Mouse (Mus musculus) hindbrain, postnatal 0 days (tissue): ENCODE measurements at regions not wholly inside any gene's neighbourhood (a gene's known extent, or its start where the extent isn't known, plus 50 kb on each side); places are given as distances from the start of the nearest gene placed in this dataset.

ENCODE experiments used
- ATAC-seq: fragments of 200-750 bp; cut with Nextera tagmentation; 2 replicates; pipeline ENCODE4 v1.8.0; 2017; ENCODE audit warnings: mild to moderate bottlenecking, moderate TSS enrichment, moderate library complexity
- DNase-seq: peaks from one replicate; pipeline ENCODE4 v3.0.0-alpha.2; 2015; ENCODE audit warnings: low spot score
- H3K27ac ChIP-seq: fragments of 300-500 bp; sonication (generic); 2 replicates; pipeline ENCODE4 v1.5.1; 2014; ENCODE audit warnings: mild to moderate bottlenecking
- H3K27me3 ChIP-seq: fragments of 300-500 bp; sonication (generic); 2 replicates; pipeline ENCODE4 v1.6.1; 2014; ENCODE audit warnings: low read length, mixed read lengths; ENCODE audit not compliant: insufficient read depth
- H3K36me3 ChIP-seq: fragments of 300-500 bp; sonication (generic); 2 replicates; pipeline ENCODE4 v1.6.1; 2014; ENCODE audit warnings: low read length, mixed read lengths; ENCODE audit not compliant: insufficient read depth
- H3K4me1 ChIP-seq: fragments of 300-500 bp; sonication (generic); 2 replicates; pipeline ENCODE4 v1.6.1; 2014; ENCODE audit warnings: antibody characterized with exemption, low read length, mixed read lengths; ENCODE audit not compliant: insufficient read depth
- H3K4me2 ChIP-seq: fragments of 300-500 bp; sonication (generic); 2 replicates; pipeline ENCODE4 v1.6.1; 2014; ENCODE audit warnings: low read depth, mild to moderate bottlenecking, low read length, moderate library complexity, mixed read lengths
- H3K4me3 ChIP-seq: fragments of 300-500 bp; sonication (generic); 2 replicates; pipeline ENCODE4 v1.5.1; 2014; ENCODE audit warnings: low read length
- H3K9ac ChIP-seq: fragments of 300-500 bp; sonication (generic); replicated peaks from 2 replicates; pipeline ENCODE4 v1.6.1; 2014; ENCODE audit warnings: mild to moderate bottlenecking, low read length, moderate library complexity, mixed read lengths
- H3K9me3 ChIP-seq: fragments of 300-500 bp; sonication (generic); 2 replicates; pipeline ENCODE4 v1.6.1; 2016; ENCODE audit warnings: low read length, mixed read lengths
- CTCF ChIP-seq: IDR thresholded peaks from 2 replicates; pipeline ENCODE4 v1.5.1; 2016; ENCODE audit warnings: antibody characterized with exemption, control low read depth, low read depth
- WGBS: fragments of 180-500 bp; shearing (Covaris S2); extraction: QIAGEN DNeasy Blood & Tissue Kit; methylation state at CpG from one replicate; pipeline ENCODE4 v1.1.7; 2014; 5-methylcytosine and 5-hydroxymethylcytosine counted together

GRCm38 (mm10) chr17:60372206-60372605 is 1359.0 kb upstream of the Nudt12 start:
- no peaks in the 10 kb centered on the region for H3K9me3 ChIP-seq
- H3K9ac ChIP-seq: no peak overlapping the region
- H3K4me1 ChIP-seq: no peaks in the 10 kb centered on the region
- H3K4me2 ChIP-seq: no peak overlapping the region
- H3K36me3 ChIP-seq: no peaks in the 10 kb centered on the region
- no peak overlapping the region for H3K27ac ChIP-seq
- H3K4me3 ChIP-seq: no peak overlapping the region
- no peaks in the 10 kb centered on the region for H3K27me3 ChIP-seq
- no peak for TF ChIP-seq CTCF
- DNase-seq (no peak), ATAC-seq (no peak)
- WGBS: 82% methylated on average over 1 of the region's 1 CpGs

GRCm38 (mm10) chr17:60355411-60355810 is 1342.2 kb upstream of the Nudt12 start:
- no peak overlapping the region for H3K9ac ChIP-seq
- WGBS: 54% methylated on average over 1 of the region's 1 CpGs
- no peaks in the 10 kb centered on the region for H3K27me3 ChIP-seq
- ATAC-seq: no peak
- peak; percentile 24 for DNase-seq
- H3K27ac ChIP-seq: no peak overlapping the region
- H3K4me3 ChIP-seq: no peak overlapping the region
- no peaks in the 10 kb centered on the region for H3K9me3 ChIP-seq
- no peaks in the 10 kb centered on the region for H3K36me3 ChIP-seq
- H3K4me1 ChIP-seq: no peaks in the 10 kb centered on the region
- no peak overlapping the region for H3K4me2 ChIP-seq
- TF ChIP-seq CTCF: no peak

DNA sequence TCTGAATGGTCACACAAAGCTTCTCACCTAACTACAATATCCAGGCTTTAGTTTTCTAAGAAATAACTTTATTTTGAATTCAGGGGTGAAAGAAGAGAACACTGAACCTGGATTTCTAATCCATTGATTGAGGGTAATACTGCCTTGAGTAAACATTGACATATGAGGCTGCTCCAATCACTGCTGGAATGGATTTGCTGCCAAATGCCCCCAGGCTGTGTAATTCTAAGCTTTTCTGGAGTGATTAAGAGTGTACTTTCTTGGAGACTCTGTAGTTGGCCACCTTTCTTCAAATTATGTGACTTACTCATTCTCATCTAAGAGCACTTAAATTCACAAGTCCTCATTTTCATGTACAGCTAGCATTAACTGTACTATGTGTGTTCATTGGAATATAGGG is 1331.5 kb upstream of the Nudt12 start:
- H3K27me3 ChIP-seq: no peaks in the 10 kb centered on the region
- TF ChIP-seq CTCF: no peak
- no peaks in the 10 kb centered on the region for H3K9me3 ChIP-seq
- no peak overlapping the region for H3K4me3 ChIP-seq
- H3K4me2 ChIP-seq: no peak overlapping the region
- DNase-seq (peak; percentile 2), ATAC-seq (no peak)
- H3K9ac ChIP-seq: no peak overlapping the region
- no peaks in the 10 kb centered on the region for H3K36me3 ChIP-seq
- no peak overlapping the region for H3K27ac ChIP-seq
- no peaks in the 10 kb centered on the region for H3K4me1 ChIP-seq

GRCm38 (mm10) chr17:60337680-60338079 is 1324.5 kb upstream of the Nudt12 start:
- ATAC-seq: no peak
- Histone ChIP-seq H3K27me3 (no peaks in the 10 kb centered on the region), H3K9me3 (no peaks in the 10 kb centered on the region), H3K4me3 (no peak overlapping the region), H3K36me3 (no peaks in the 10 kb centered on the region), H3K4me2 (no peak overlapping the region), H3K9ac (no peak overlapping the region), H3K4me1 (no peaks in the 10 kb centered on the region), H3K27ac (no peak overlapping the region)
- WGBS: 41% methylated on average over 5 of the region's 5 CpGs
- TF ChIP-seq CTCF: no peak
- DNase-seq: peak; percentile 16

- DNase-seq: no peak
- H3K4me1 ChIP-seq: no peaks in the 10 kb centered on the region
- no peaks in the 10 kb centered on the region for H3K36me3 ChIP-seq
- H3K4me2 ChIP-seq: no peak overlapping the region
- H3K9ac ChIP-seq: no peak overlapping the region
- H3K27ac ChIP-seq: no peak overlapping the region
- no peak overlapping the region for H3K4me3 ChIP-seq
- TF ChIP-seq CTCF: no peak
- WGBS: 90% methylated on average over 4 of the region's 4 CpGs
- no peak for ATAC-seq
- H3K9me3 ChIP-seq: no peaks in the 10 kb centered on the region
- no peaks in the 10 kb centered on the region for H3K27me3 ChIP-seq
Measured at GRCm38 (mm10) chr17:60321046-60321445, 1307.9 kb upstream of the Nudt12 start.
